Mouse (Mus musculus) left cerebral cortex, adult 2 months (tissue): ENCODE data around the gene Nynrin. TPM values are rescaled to one million over a fixed set of nuclear protein-coding genes. Genes with fewer than 3 reads are reported as not detected.

Experiments used
- DNase-seq, 2 experiments: peaks; one replicate each; pipeline ENCODE4 v3.0.0; 2021 to 2022; ENCODE audit warnings: low spot score in 2 of 2, mixed read lengths in 1 of 2; ENCODE audit errors: extremely low spot score in 1 of 2
- H3K27ac ChIP-seq: fragments of 200-600 bp; 2 replicates; pipeline ENCODE4 v1.8.1; 2022
- H3K4me3 ChIP-seq: fragments of 200-600 bp; 2 replicates; pipeline ENCODE4 v1.8.1; 2022
- CTCF ChIP-seq: fragments of 200-600 bp; IDR thresholded peaks from 2 replicates; pipeline ENCODE4 v1.8.1; 2022; ENCODE audit warnings: antibody characterized with exemption, mild to moderate bottlenecking, moderate library complexity
- intact Hi-C: fragments of 180-260 bp; cut with DNase I; formaldehyde crosslinking; loops from one replicate; pipeline ENCODE4 v1.15.1; 2025
- long read RNA-seq, 2 experiments: library from polyadenylated mRNA; stranded (forward); transcript quantifications; one replicate each; pipeline ENCODE4 v2.0.0; 2021; ENCODE audit warnings: borderline mapping rate in 2 of 2
- total RNA-seq, 2 experiments: library from RNA; stranded (reverse); gene quantifications; 2 replicates each; pipeline ENCODE4 v1.2.3; 2021

The Nynrin gene
- 1 to 10 TPM; 6.4 to 8.4 TPM for total RNA-seq
- long read RNA-seq, experiment 1: 0 reads
- long read RNA-seq, experiment 2: 0 reads

GRCm38 (mm10) chr14:55853621-55854285, at the start of gene Nynrin:
Nynrin (plus strand) TSS chr14:55854010.
- TF ChIP-seq CTCF: no peak
- Histone ChIP-seq H3K4me3 (peak within 1 kb of the TSS; percentile 61), H3K27ac (peak within 1 kb of the TSS; percentile 54)
- DNase-seq: peak in 1 of 2 experiments; percentile 28
- intact Hi-C loops: no loop called here

- intact Hi-C loops: no loop called here
- TF ChIP-seq CTCF: no peak
- Histone ChIP-seq H3K4me3 (peak overlapping the region; percentile 51), H3K27ac (no peak overlapping the region)
- peak in 1 of 2 experiments; percentile 25 for DNase-seq
These were observed 38.9 kb upstream of the Nynrin start for GRCm38 (mm10) chr14:55814885-55815284.

- H3K27ac ChIP-seq: no peak overlapping the region
- DNase-seq: peak in 1 of 2 experiments; percentile 25
- intact Hi-C loops: no loop called here
These were observed 38.5 kb upstream of the Nynrin start for GRCm38 (mm10) chr14:55815310-55815751.

GRCm38 (mm10) chr14:55819845-55820405, 33.9 kb upstream of the Nynrin start:
- intact Hi-C loops: loop anchor here (5.0 kb wide), 1 partner anchor 38 kb away; the partner anchor contains the start of gene Adcy4
- no peak overlapping the region for H3K4me3 ChIP-seq
- no peak overlapping the region for H3K27ac ChIP-seq
- no peak for TF ChIP-seq CTCF
- peak; percentile 2 to 5 for DNase-seq

More at GRCm38 (mm10) chr14:55815310-55815751, 38.5 kb upstream of the Nynrin start:
- H3K4me3 ChIP-seq: peak overlapping the region; percentile 51
- no peak for TF ChIP-seq CTCF

- intact Hi-C loops: loop anchor here (5.0 kb wide), 1 partner anchor 38 kb away; the partner anchor contains the start of gene Adcy4
- Histone ChIP-seq H3K4me3 (no peak overlapping the region), H3K27ac (no peak overlapping the region)
- no peak for TF ChIP-seq CTCF
- peak in 1 of 2 experiments; percentile 3 for DNase-seq
These were observed 33.2 kb upstream of the Nynrin start for GRCm38 (mm10) chr14:55820576-55820975.

- peak; percentile 34 to 46 for DNase-seq
- peak overlapping the region; percentile 46 for H3K4me3 ChIP-seq
- H3K27ac ChIP-seq: peak overlapping the region; percentile 56; the same call in 1 of the 2 replicates
- intact Hi-C loops: loop anchor here (1.0 to 5.0 kb wide), 3 partner anchors 40 to 97 kb away; partner anchors contain the start of gene Adcy4
- peak; percentile 93 for TF ChIP-seq CTCF
These were observed 31.3 kb upstream of the Nynrin start for GRCm38 (mm10) chr14:55822435-55822990.

GRCm38 (mm10) chr14:55822991-55823762, 30.6 kb upstream of the Nynrin start, which contains the start of gene Nfatc4:
Nfatc4 (plus strand) TSS chr14:55823144.
- Histone ChIP-seq H3K27ac (peak within 1 kb of the TSS; percentile 56), H3K4me3 (peak within 1 kb of the TSS; percentile 46)
- intact Hi-C loops: loop anchor here (1.0 to 5.0 kb wide), 3 partner anchors 40 to 96 kb away; partner anchors contain the start of gene Adcy4
- TF ChIP-seq CTCF: no peak
- DNase-seq: peak; percentile 19 to 28

- Histone ChIP-seq H3K4me3 (peak overlapping the region; percentile 46), H3K27ac (peak overlapping the region; percentile 56; the same call in 1 of the 2 replicates)
- DNase-seq: peak in 1 of 2 experiments; percentile 6
- TF ChIP-seq CTCF: no peak
- intact Hi-C loops: loop anchor here (5.0 kb wide), 1 partner anchor 42 kb away; the partner anchor contains the start of gene Adcy4
These were observed 29.8 kb upstream of the Nynrin start for GRCm38 (mm10) chr14:55824001-55824480.

- H3K27ac ChIP-seq: peak overlapping the region; percentile 56; the same call in 1 of the 2 replicates
- H3K4me3 ChIP-seq: peak overlapping the region; percentile 38
These were observed 29.2 kb upstream of the Nynrin start for GRCm38 (mm10) chr14:55824481-55825215.

More at GRCm38 (mm10) chr14:55824481-55825215, 29.2 kb upstream of the Nynrin start:
- intact Hi-C loops: loop anchor here (5.0 kb wide), 1 partner anchor 42 kb away; the partner anchor contains the start of gene Adcy4
- no peak for TF ChIP-seq CTCF
- peak in 1 of 2 experiments; percentile 9 for DNase-seq
